Mouse (Mus musculus) E14TG2a.4 (cell line): ENCODE data around the gene Rsph3a.
"Not testable (repeated sequence)": the region's sequence is repeated elsewhere in the genome, so short reads cannot be mapped to it uniquely, and the experiment has no call there.

Source experiments
- H3K27me3 ChIP-seq: 2 replicates; pipeline ENCODE4 v1.6.1; 2014; ENCODE audit warnings: low read length, control low read depth; ENCODE audit not compliant: insufficient read depth
- H3K36me3 ChIP-seq: 2 replicates; pipeline ENCODE4 v1.6.1; 2014; ENCODE audit warnings: low read length, control low read depth; ENCODE audit not compliant: insufficient read depth
- H3K4me1 ChIP-seq: replicated peaks from 2 replicates; pipeline ENCODE4 v1.6.1; 2014; ENCODE audit warnings: low read depth, low read length, control low read depth
- H3K4me3 ChIP-seq: replicated peaks from 2 replicates; pipeline ENCODE4 v1.5.1; 2014; ENCODE audit warnings: mild to moderate bottlenecking, low read length
- H3K9me3 ChIP-seq: 2 replicates; pipeline ENCODE4 v1.6.1; 2014; ENCODE audit warnings: low read length, control low read depth

Rsph3a gene

DNA sequence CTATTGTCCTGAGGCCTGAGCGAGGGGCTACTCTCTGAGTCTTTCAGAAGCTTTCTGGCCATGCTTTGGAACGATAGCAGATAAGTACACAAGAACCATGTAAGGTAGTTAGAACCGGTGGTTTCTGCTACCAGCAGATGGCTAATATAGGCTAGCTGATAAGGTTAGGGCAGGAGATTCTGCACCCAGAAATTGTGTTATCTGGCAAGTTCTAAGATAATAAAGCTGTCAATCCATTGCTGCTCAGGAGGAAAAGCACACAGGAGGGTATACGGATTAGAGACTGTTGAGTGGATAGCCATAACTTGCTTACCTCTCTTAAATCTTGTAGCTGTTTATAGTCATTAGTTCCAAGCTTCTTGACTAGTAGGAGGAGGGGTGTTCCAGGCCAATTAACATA lies 17.9 kb downstream of the Rsph3a start:
- not testable (repeated sequence) for H3K36me3 ChIP-seq, H3K27me3 ChIP-seq, H3K4me3 ChIP-seq, H3K4me1 ChIP-seq, H3K9me3 ChIP-seq

DNA sequence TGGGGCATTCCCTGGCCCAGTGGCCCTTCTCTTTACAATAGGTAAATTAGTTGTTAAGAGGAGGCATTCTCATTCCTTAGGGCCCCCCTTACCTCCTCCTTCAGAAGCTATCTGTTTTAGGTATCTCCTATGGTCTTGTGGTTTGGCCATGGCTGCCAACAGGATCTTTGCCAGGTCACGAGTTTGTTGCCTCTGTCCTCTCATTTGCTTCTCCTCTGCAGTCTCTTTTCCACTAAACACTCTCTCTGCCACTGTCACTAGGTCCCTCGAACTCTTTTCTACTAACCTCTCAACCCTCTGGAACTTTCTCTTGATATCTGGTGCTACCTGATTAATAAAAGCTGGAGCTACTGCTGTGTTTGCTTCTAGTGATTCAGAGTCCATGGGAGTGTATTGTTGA lies 19.0 kb downstream of the Rsph3a start:
- not testable (repeated sequence) for H3K36me3 ChIP-seq, H3K4me3 ChIP-seq

DNA sequence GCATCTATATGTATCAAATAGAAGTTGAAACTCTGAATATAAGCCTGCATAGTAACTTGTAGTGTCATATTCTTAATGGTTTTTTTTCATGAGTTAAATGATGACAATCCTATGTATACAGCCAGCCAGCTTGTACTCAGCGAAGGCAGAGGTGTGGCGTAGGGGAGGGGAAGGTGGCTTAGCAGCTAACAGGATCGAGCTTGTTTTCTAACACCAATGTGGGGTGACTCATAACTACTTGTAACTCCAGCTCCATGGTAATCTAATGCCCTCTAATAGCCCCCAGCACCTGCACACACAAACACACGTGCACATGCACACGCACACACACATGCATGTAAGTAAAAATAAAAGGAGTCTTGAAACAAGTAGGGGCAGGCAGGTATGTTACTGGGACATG lies 23.1 kb downstream of the Rsph3a start:
- not testable (repeated sequence) for H3K9me3 ChIP-seq, H3K27me3 ChIP-seq, H3K36me3 ChIP-seq, H3K4me1 ChIP-seq, H3K4me3 ChIP-seq

More for the DNA sequence above, 19.0 kb downstream of the Rsph3a start:
- H3K4me1 ChIP-seq, H3K27me3 ChIP-seq, H3K9me3 ChIP-seq: not testable (repeated sequence)

DNA sequence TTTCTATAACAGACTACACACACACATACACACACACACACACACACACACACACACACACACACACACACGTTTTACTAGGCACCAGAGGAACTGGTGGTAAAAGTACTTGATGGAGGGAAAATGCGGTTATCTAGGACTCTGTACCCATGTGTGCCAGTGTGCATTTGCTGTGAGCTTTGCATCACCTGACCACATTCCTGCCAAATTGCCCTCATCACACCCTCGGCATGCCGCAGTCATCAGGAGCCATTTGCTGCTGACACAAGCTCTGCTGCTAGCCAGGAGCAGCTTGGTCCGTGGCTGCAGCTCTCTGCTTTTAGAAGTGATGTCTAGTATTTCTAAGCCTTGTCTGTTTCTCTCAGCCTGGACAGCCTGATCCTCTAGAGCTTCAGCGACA lies 24.4 kb downstream of the Rsph3a start:
- not testable (repeated sequence) for H3K27me3 ChIP-seq, H3K4me1 ChIP-seq, H3K9me3 ChIP-seq, H3K4me3 ChIP-seq, H3K36me3 ChIP-seq

DNA sequence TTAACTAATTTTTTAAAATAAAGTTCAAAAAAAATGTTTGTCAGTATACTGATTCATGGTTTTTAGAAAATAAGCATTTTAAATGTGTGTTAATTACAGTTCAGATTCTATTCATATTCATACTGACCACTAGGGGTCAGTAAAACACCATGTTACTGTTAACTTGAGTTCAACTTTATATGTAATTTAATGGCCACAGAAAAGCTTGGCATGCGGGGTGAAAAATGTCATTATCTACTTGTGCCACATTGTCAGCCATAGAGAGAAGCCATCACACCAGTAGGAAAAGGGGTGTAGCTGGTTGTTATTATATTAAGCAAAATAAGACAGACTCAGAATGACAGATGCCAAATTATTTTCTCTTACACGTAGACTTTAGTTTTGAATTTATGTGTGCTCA lies 38.1 kb downstream of the Rsph3a start:
- H3K9me3 ChIP-seq, H3K36me3 ChIP-seq, H3K4me3 ChIP-seq, H3K27me3 ChIP-seq, H3K4me1 ChIP-seq: not testable (repeated sequence)

DNA sequence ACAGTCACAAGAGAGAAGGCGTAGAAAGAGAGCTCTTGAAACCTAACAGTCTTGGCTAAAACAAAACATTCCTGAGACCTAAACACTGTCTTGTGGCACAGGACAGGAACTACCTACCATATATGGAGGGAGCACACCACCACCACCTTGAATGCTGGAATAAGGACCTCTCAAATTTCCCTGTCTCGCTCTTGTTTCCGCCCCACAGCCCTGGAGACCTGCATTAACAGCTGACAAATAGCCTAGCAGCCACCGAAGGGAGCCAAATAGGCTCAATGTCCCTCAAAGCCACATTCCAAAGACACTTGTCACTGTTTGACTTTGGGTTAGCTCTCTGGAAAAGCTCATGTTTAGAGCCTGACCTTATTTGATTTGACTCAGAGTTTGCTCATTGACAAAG lies 40.2 kb downstream of the Rsph3a start:
- H3K27me3 ChIP-seq, H3K4me1 ChIP-seq, H3K4me3 ChIP-seq, H3K9me3 ChIP-seq, H3K36me3 ChIP-seq: not testable (repeated sequence)

DNA sequence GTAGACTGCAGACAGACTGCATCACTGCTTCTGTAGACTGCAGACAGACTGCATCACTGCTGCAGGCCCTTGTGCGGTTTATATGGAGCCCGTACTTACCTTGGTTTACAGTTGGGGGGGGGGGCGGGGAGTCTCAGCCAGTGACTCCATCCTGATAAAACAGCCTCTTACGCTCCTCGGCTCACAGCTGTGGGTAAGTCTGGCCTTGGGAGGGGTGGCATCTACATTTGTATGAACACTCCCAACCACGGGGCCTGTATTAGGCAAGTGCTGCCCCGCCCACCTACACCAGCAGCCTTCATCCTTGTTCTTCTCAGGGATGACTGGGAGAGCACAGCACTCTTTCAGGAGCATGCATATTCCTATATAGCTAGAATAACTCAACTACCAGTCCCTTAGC lies 41.6 kb downstream of the Rsph3a start:
- H3K27me3 ChIP-seq, H3K4me1 ChIP-seq, H3K36me3 ChIP-seq, H3K4me3 ChIP-seq, H3K9me3 ChIP-seq: not testable (repeated sequence)

DNA sequence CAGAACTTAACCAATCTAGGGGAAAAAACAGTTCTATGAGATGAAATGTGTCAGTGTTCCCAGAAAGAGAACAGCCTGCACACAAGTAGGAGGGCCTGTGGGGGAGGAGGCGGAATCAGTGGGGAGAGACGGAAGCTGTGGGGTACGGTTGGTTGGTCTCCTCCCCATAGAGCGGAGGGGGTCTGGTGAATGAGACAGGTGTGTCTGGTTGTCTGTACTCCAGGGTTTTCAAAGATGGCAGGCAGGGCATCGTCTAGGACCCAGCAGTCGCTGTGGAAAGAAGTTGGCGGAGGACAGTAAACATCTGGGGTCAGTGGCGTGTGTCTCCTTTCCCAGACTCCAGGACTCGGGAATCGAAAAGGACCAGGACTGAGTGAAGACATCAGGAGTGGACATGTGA lies 57.8 kb downstream of the Rsph3a start:
- H3K4me3 ChIP-seq, H3K36me3 ChIP-seq, H3K9me3 ChIP-seq, H3K27me3 ChIP-seq, H3K4me1 ChIP-seq: not testable (repeated sequence)

DNA sequence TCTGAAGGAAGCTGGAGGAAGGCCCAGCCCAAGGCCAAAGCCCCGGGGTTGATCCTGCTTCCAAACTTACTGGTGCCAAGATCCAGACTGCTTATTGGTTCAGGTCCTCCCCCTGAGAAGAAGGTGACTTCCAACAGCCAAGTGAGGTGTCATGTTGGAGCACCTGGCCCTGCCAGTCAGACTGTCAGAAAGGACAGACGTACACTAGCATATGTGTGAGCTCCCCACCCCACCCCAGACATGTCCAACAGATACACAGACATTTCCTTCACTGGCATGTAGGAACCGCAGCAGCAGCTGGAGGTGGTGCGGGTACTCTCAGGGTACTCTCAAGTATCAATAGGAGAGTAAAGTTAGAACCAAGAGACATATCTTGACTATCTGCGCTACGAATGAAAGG lies 61.4 kb downstream of the Rsph3a start:
- not testable (repeated sequence) for H3K9me3 ChIP-seq

DNA sequence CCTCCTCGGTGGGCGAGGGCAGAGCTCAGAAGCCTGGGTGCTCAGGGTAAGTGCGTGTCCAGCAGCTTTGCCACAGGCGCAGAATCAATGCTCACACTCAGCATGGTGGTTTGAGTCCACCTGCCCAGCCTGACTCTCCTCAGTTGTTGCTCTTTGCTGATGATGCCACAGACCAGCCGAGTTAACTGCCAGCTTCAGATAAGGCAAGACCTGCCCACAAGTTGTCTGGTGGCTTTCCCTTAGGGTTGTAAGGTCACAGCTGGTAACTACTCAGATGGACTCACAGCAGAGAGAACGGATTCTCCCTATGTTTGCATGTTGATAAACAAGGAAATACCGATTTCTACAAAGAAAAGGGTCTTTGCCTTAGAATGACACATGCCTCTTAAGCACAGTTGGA lies 64.2 kb downstream of the Rsph3a start:
- not testable (repeated sequence) for H3K36me3 ChIP-seq, H3K27me3 ChIP-seq, H3K4me1 ChIP-seq, H3K4me3 ChIP-seq, H3K9me3 ChIP-seq

More for the DNA sequence above, 61.4 kb downstream of the Rsph3a start:
- not testable (repeated sequence) for H3K27me3 ChIP-seq, H3K4me1 ChIP-seq, H3K4me3 ChIP-seq, H3K36me3 ChIP-seq

DNA sequence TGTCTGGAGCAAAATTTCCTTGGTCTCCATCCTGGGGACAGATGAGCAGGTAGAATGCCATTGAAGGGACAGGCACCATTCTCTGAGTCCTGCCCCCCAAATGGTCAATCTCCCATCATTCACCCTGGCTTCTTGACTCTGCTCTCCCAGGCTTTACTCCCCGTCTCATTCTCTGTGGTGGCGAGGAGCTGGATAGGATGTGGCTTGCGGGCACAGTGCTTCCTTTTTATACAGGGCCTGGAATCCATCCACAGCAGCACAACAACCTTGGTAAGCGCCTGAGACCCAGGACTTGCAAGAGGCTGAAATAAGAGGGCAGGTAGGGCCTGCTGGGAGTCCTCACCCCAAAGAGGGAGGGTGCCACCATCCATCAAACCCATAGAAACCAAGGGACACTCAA lies 68.6 kb downstream of the Rsph3a start:
- H3K4me1 ChIP-seq, H3K27me3 ChIP-seq, H3K36me3 ChIP-seq, H3K4me3 ChIP-seq, H3K9me3 ChIP-seq: not testable (repeated sequence)

DNA sequence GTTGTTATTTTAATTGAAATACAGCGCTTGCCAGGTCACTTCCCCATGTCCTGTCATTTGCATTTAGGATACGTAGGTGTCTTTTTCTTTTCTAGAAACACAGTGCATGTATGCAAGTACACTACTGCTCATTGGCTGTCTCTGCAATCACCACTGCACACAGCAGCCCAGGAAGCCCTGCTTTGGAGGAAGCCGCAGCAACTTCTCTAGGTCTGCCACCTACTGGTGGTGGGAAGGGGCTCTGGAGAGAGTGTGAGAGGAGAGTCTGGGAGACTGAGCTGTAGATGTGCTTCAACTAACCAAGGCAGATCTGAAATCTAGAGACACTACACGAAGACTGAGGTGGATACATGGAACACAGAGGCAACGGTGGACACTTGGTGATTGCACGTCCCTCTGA lies 77.3 kb downstream of the Rsph3a start:
- H3K9me3 ChIP-seq, H3K27me3 ChIP-seq, H3K4me1 ChIP-seq, H3K36me3 ChIP-seq, H3K4me3 ChIP-seq: not testable (repeated sequence)

DNA sequence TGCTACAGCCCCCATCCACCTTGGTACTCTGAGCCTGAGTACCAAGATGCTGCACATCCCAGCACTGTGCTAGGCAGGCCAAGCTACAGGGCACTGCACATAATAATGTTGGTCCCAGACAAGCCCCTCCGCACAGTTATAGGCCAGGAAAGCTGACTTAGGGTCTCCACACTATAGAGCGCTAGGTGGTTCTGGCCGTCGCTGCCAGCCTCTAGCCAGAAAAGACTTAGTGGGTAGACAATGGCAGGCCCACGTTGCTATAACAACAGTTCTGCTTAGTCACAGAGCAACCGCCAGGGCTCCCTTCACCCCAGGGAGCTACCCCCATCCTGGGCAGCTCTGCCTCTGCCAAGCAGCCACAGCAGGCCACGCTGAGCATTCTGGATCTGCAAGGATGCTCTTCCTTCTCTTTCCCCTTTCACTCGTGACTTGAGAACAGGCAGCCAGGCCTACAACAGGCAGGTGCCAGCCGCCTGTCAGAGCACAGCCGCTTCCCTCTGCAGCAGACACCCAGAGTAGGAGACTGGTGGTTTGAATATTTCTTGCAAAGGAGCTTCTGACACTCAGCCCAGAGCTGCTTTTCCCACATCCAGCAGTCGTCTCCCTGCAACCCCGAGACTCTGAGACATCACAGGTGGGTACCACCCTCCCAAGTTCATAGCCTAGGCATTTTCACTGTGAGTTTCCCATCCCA lies 82.2 kb downstream of the Rsph3a start:
- not testable (repeated sequence) for H3K27me3 ChIP-seq, H3K36me3 ChIP-seq, H3K4me3 ChIP-seq, H3K4me1 ChIP-seq, H3K9me3 ChIP-seq
